Mouse (Mus musculus) heart, adult 2 months (tissue): ENCODE measurements around the gene Nhsl1.

Experiments used
- EP300 ChIP-seq: fragments of 200-500 bp; IDR thresholded peaks from 2 replicates; pipeline ENCODE4 v1.6.1; 2011; ENCODE audit warnings: low read depth, low read length, control low read depth; ENCODE audit not compliant: insufficient read depth
- POLR2A ChIP-seq: fragments of 200-500 bp; IDR thresholded peaks from 2 replicates; pipeline ENCODE4 v1.6.1; 2011; ENCODE audit warnings: mild to moderate bottlenecking, low read depth, low read length, control low read depth; ENCODE audit not compliant: insufficient read depth

DNA sequence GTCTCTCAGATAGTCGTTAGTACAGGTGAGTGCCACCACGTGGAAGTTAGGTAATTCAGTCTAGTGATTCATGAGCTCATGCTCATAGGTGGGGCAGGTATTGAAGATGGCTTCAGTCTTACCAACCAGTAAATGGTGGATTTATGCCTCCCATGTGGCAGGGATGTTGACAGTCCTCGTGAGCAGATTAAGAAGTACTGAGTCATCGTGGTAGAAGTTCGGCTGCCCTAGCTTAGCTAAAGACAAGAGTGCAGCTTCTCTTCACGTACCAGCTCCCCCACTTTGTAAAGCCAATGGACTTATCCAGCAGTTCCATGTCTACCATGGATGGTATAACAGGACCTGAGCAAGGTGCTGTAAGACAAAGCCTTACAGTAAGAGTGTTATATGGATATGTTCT is 46.6 kb downstream of the Nhsl1 start:
- TF ChIP-seq EP300 (no peak), POLR2A (no peak)
